Mouse (Mus musculus) CH12.LX (cell line): ENCODE data around the gene Tbca. TPM values are rescaled to one million over a fixed set of nuclear protein-coding genes. Genes with fewer than 3 reads are reported as not detected.

Source experiments
- DNase-seq: peaks from one replicate; pipeline ENCODE4 v3.0.0-alpha.2; 2013; ENCODE audit errors: extremely low read depth
- H3K27ac ChIP-seq: 2 replicates; pipeline ENCODE4 v1.5.1; 2012; ENCODE audit warnings: low read depth, mild to moderate bottlenecking, control low read depth, moderate library complexity; ENCODE audit not compliant: insufficient read depth
- H3K27me3 ChIP-seq: replicated peaks from 2 replicates; pipeline ENCODE3; 2012; ENCODE audit warnings: inconsistent platforms
- H3K36me3 ChIP-seq, 2 experiments: replicated peaks in 1 of 2; 2 replicates each; pipeline versions ENCODE3 to v1.6.1; 2012; ENCODE audit warnings: inconsistent platforms in 1 of 2, low read length in 1 of 2, mild to moderate bottlenecking in 1 of 2, mixed read lengths in 1 of 2, moderate library complexity in 1 of 2; ENCODE audit not compliant: control insufficient read depth in 1 of 2, insufficient read depth in 1 of 2
- H3K4me1 ChIP-seq, 2 experiments: 2 replicates each; pipeline ENCODE4 v1.6.1; 2012; ENCODE audit warnings: inconsistent platforms in 1 of 2, moderate library complexity in 1 of 2; ENCODE audit not compliant: insufficient read depth in 2 of 2, control insufficient read depth in 1 of 2
- H3K4me2 ChIP-seq: 2 replicates; pipeline ENCODE4 v1.6.1; 2012; ENCODE audit warnings: low read depth, mild to moderate bottlenecking, control low read depth; ENCODE audit not compliant: poor library complexity, insufficient read depth, severe bottlenecking
- H3K4me3 ChIP-seq, 3 experiments: fragments of 150-350 bp in 1 of 3; sonication (generic) in 1 of 3; replicated peaks in 1 of 3; 2 replicates each; pipeline versions ENCODE3 to v1.5.1; 2011 to 2012; ENCODE audit warnings: low read depth in 2 of 3, low read length in 2 of 3, mild to moderate bottlenecking in 2 of 3, moderate library complexity in 2 of 3, control low read depth in 1 of 3, improper control_type of control experiment in 1 of 3, inconsistent platforms in 1 of 3, mixed read lengths in 1 of 3; ENCODE audit not compliant: poor library complexity in 1 of 3
- H3K79me2 ChIP-seq: replicated peaks from 2 replicates; pipeline ENCODE4 v1.6.1; 2012; ENCODE audit warnings: mild to moderate bottlenecking, moderate library complexity; ENCODE audit not compliant: control insufficient read depth, poor library complexity, insufficient read depth, severe bottlenecking; ENCODE audit errors: extremely low read depth
- H3K9ac ChIP-seq: 2 replicates; pipeline ENCODE4 v1.6.1; 2012; ENCODE audit warnings: low read depth, mild to moderate bottlenecking, control low read depth, moderate library complexity; ENCODE audit not compliant: insufficient read depth
- H3K9me3 ChIP-seq: replicated peaks from 2 replicates; pipeline ENCODE3; 2012; ENCODE audit warnings: low read length, inconsistent platforms, mixed read lengths
- BHLHE40 ChIP-seq: IDR thresholded peaks from 2 replicates; pipeline ENCODE4 v1.6.1; 2011; ENCODE audit warnings: mild to moderate bottlenecking, low read depth, low read length, improper control_type of control experiment
- CHD1 ChIP-seq: IDR thresholded peaks from 2 replicates; pipeline ENCODE4 v1.6.1; 2012; ENCODE audit warnings: low read depth, low read length, improper control_type of control experiment, inconsistent platforms
- ETS1 ChIP-seq: conservative IDR thresholded peaks from 2 replicates; pipeline ENCODE4 v1.6.1; 2012; ENCODE audit warnings: low read depth, mild to moderate bottlenecking, inconsistent platforms, low read length, improper control_type of control experiment, moderate library complexity
- GABPA ChIP-seq: IDR thresholded peaks from 2 replicates; pipeline ENCODE4 v1.6.1; 2012; ENCODE audit warnings: low read depth, low read length, improper control_type of control experiment, inconsistent platforms; ENCODE audit not compliant: insufficient replicate concordance
- IRF4 ChIP-seq: IDR thresholded peaks from 2 replicates; pipeline ENCODE4 v1.6.1; 2014; ENCODE audit warnings: low read depth, mild to moderate bottlenecking, inconsistent platforms, low read length, improper control_type of control experiment
- KAT2A ChIP-seq: IDR thresholded peaks from 2 replicates; pipeline ENCODE4 v1.6.1; 2012; ENCODE audit warnings: low read length, improper control_type of control experiment, inconsistent platforms; ENCODE audit not compliant: insufficient replicate concordance
- MAX ChIP-seq: IDR thresholded peaks from 2 replicates; pipeline ENCODE4 v1.6.1; 2011; ENCODE audit warnings: low read length, improper control_type of control experiment
- MEF2A ChIP-seq: IDR thresholded peaks from 2 replicates; pipeline ENCODE4 v1.6.1; 2014; ENCODE audit warnings: low read depth, mild to moderate bottlenecking, inconsistent platforms, low read length, improper control_type of control experiment, borderline replicate concordance
- MXI1 ChIP-seq: IDR thresholded peaks from 2 replicates; pipeline ENCODE4 v1.6.1; 2011; ENCODE audit warnings: mild to moderate bottlenecking, low read depth, low read length, improper control_type of control experiment
- NRF1 ChIP-seq: IDR thresholded peaks from 2 replicates; pipeline ENCODE4 v1.6.1; 2014; ENCODE audit warnings: low read depth, mild to moderate bottlenecking, inconsistent platforms, low read length, improper control_type of control experiment, moderate library complexity
- RAD21 ChIP-seq: IDR thresholded peaks from 2 replicates; pipeline ENCODE4 v1.6.1; 2011; ENCODE audit warnings: low read depth, mild to moderate bottlenecking, low read length, improper control_type of control experiment, moderate library complexity
- RCOR1 ChIP-seq: conservative IDR thresholded peaks from 2 replicates; pipeline ENCODE4 v1.6.1; 2012; ENCODE audit warnings: low read depth, mild to moderate bottlenecking, inconsistent platforms, low read length, improper control_type of control experiment
- SMC3 ChIP-seq: IDR thresholded peaks from 2 replicates; pipeline ENCODE4 v1.6.1; 2011; ENCODE audit warnings: low read depth, low read length, improper control_type of control experiment
- TBP ChIP-seq: conservative IDR thresholded peaks from 2 replicates; pipeline ENCODE4 v1.6.1; 2011; ENCODE audit warnings: low read depth, low read length, improper control_type of control experiment
- TCF12 ChIP-seq: IDR thresholded peaks from 2 replicates; pipeline ENCODE4 v1.6.1; 2014; ENCODE audit warnings: low read depth, mild to moderate bottlenecking, inconsistent platforms, low read length, improper control_type of control experiment
- UBTF ChIP-seq: IDR thresholded peaks from 2 replicates; pipeline ENCODE4 v1.6.1; 2012; ENCODE audit warnings: low read depth, mild to moderate bottlenecking, inconsistent platforms, low read length, improper control_type of control experiment, moderate library complexity
- USF2 ChIP-seq: conservative IDR thresholded peaks from 2 replicates; pipeline ENCODE4 v1.6.1; 2011; ENCODE audit warnings: low read depth, low read length, improper control_type of control experiment
- ZKSCAN1 ChIP-seq: IDR thresholded peaks from 2 replicates; pipeline ENCODE4 v1.6.1; 2012; ENCODE audit warnings: low read depth, inconsistent platforms, low read length, improper control_type of control experiment, borderline replicate concordance
- ZMIZ1 ChIP-seq: IDR thresholded peaks from 2 replicates; pipeline ENCODE4 v1.6.1; 2012; ENCODE audit warnings: low read depth, mild to moderate bottlenecking, inconsistent platforms, low read length, improper control_type of control experiment
- dilution Hi-C: fragments of 300-500 bp; cut with MboI; formaldehyde crosslinking; loops from 2 replicates; pipeline ENCODE4 v1.14.3; 2020; ENCODE audit warnings: low sequenced_read_pairs; ENCODE audit not compliant: extremely low pct_unique_long_range_greater_than_20kb, extremely low pct_ligation_motif_present
- in situ Hi-C: fragments of 300-500 bp; cut with MboI; formaldehyde crosslinking; loops from 3 replicates; pipeline ENCODE4 v1.14.3; 2019; ENCODE audit warnings: low sequenced_read_pairs, low pct_ligation_motif_present, low pct_unique_long_range_greater_than_20kb, mixed read lengths
- polyA plus RNA-seq: library from polyadenylated mRNA; unstranded; fragments of >175 nt; gene quantifications from 2 replicates; pipeline ENCODE4 v1.2.1, GENCODE M21; 2012; ENCODE audit warnings: low read depth; ENCODE audit not compliant: insufficient read length
- total RNA-seq, 2 experiments: library from RNA; depleted of rRNA; stranded (reverse); fragments of 300-350 nt in 1 of 2; fragments of >200 nt in 1 of 2; gene quantifications; 2 replicates each; pipeline ENCODE4 v1.2.3; 2012 to 2014

Gene Tbca
- total and polyA plus RNA-seq, 3 experiments: 141 to 552 (median 196) TPM

DNA sequence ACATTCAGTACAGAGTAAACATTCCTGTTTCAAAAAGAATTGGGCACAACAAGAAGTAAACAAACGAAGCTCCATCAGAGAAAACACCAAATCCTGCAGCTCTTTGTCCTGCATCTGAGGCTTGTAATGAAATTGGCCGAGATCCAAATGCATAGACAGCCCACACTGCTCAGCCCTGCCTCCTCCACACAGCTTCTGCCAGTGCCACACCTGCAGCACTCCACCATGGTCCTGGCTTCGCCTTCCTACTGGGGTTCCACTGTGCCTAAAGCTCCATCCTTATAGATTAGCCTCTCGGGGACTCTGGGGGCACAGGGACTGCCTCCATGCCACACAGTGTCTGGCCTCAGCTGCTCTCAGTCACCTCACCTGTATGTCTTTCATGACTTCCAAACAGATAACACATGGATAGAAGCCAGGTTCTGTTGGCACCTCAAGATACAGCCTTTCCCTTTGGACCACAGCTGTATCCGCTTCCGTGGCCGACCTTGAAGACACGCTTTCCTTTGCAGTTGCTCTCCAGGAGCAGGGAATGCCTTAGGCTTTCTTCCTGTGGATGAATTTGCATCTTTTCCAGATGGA, 50.1 kb downstream of the Tbca start:
- peaks cover 5 to 21% of the 10 kb centered on the region in 2 experiments; a peak in 3 of 4 replicates for H3K4me1 ChIP-seq
- DNase-seq: no peak
- peaks cover 20 to 73% of the 10 kb centered on the region in 2 experiments for H3K36me3 ChIP-seq
- no peak for TF ChIP-seq ETS1
- TF ChIP-seq NRF1: no peak
- no peak for TF ChIP-seq USF2
- no peak for TF ChIP-seq MAX
- TF ChIP-seq MEF2A: no peak
- no peak for TF ChIP-seq MXI1
- TF ChIP-seq ZMIZ1: no peak
- no peak for TF ChIP-seq TCF12
- TF ChIP-seq KAT2A: no peak
- TF ChIP-seq CHD1: no peak
- no peak for TF ChIP-seq IRF4
- H3K4me3 ChIP-seq: no peak overlapping the region
- H3K27ac ChIP-seq: no peak overlapping the region
- in situ Hi-C loops: no loop called here
- dilution Hi-C loops: no loop called here
- H3K27me3 ChIP-seq: no peaks in the 10 kb centered on the region
- H3K9ac ChIP-seq: no peak overlapping the region
- no peaks in the 10 kb centered on the region for H3K79me2 ChIP-seq
- no peak overlapping the region for H3K4me2 ChIP-seq
- H3K9me3 ChIP-seq: no peaks in the 10 kb centered on the region

DNA sequence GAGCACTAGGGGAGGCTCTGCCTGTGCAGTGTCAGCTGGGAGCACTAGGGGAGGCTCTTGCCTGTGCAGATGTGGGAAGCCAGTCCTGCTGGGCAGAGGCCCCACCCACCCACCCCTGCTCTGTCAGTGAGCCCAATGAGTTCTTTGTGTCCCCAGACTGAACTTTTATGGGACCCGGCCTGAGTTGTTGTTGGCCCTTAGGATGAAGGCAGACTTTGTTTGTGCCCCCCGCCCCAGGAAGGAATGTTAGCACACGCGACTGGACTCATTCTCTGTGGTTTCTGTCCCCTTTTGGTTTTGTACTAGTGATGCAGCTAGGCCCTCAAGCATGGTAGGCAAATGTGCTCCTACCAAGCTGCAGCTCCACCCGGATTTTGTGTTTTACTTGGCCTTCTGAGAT, 54.5 kb downstream of the Tbca start:
- Histone ChIP-seq H3K27me3 (no peaks in the 10 kb centered on the region), H3K9ac (no peak overlapping the region), H3K36me3 (peaks cover 13 to 44% of the 10 kb centered on the region in 2 experiments), H3K9me3 (no peaks in the 10 kb centered on the region), H3K79me2 (no peaks in the 10 kb centered on the region)
- dilution Hi-C loops: no loop called here
- TF ChIP-seq TBP (no peak), RCOR1 (no peak), BHLHE40 (no peak), MEF2A (no peak), GABPA (no peak), TCF12 (no peak), ZMIZ1 (no peak), ZKSCAN1 (no peak), UBTF (no peak), MXI1 (no peak), USF2 (no peak), RAD21 (no peak), SMC3 (no peak)
- TF ChIP-seq, all 38 proteins: peak for 0
- H3K4me3 ChIP-seq: no peak overlapping the region
- in situ Hi-C loops: no loop called here
- H3K4me2 ChIP-seq: no peak overlapping the region
- no peak overlapping the region for H3K27ac ChIP-seq
- H3K4me1 ChIP-seq: peaks cover 1 to 13% of the 10 kb centered on the region in 2 experiments; a peak in 3 of 4 replicates
- DNase-seq: no peak
